Mouse (Mus musculus): ENCODE measurements around the gene Aspg. TPM values are rescaled to one million over a fixed set of nuclear protein-coding genes. Genes with fewer than 3 reads are reported as not detected.

Aspg gene
- 0.36 and 0.81 TPM in 2 replicates for polyA plus RNA-seq (2015; fragmentation: Nextera tagmentation; extraction: Ambion mirVana)

DNA sequence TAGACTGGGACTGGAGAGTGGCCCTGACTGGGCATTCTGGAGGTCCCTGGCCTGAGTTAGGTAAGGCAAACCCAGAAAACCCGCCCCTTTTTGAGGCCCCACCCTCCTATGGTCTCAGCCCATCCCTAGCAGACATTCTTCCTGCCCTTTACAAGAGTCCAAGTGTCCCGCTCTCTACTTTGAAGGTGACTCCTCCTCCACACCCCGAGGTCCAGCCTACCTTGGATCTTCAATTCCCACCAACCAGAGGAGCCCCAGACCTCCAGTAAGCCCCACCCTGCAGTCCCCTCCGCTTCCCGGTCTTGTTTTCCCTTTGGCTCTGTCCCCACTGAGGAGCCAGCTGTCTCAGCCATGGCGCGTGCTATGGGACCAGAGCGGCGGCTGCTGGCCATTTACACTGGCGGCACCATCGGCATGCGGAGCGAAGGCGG lies at the start of gene Aspg:
TSS of gene Aspg (plus strand) at position 139 of the 431 bp plus-strand sequence.

GRCm38 (mm10) chr12:112145875-112146651 lies 39.6 kb downstream of the Aspg start, which contains the start of gene Kif26a:
Gene Kif26a, plus strand, starts transcription at chr12:112146208.

MicroRNAs encoded within 50 kb of the gene (microRNA counts, 519-probe panel; counts per million panel counts)
- microRNA mmu-miR-203, result 4,206 counts per million, percentile 80 among the panel's probes with 10 or more counts

Small RNA genes lying within 50 kb of the gene (microRNA-seq; reads per million reads assigned to microRNA genes)
- gene Mir203, result 7,492 reads per million, percentile 93 among the genes with 10 or more reads in this experiment
- gene Mir3073a, result not detected
- not detected for gene Mir3073b

Other genes with a start within 250 kb of the Aspg start
- gene Ppp1r13b, start 198.6 kb upstream of the Aspg start, polyA plus RNA-seq (2015; fragmentation: Nextera tagmentation; extraction: Ambion mirVana), result 13.7 and 16.1 TPM in 2 replicates
- gene Atp5mpl, start 139.7 kb upstream of the Aspg start, polyA plus RNA-seq (2015; fragmentation: Nextera tagmentation; extraction: Ambion mirVana), result 844 and 853 TPM in 2 replicates
- not detected in 2 replicates for gene Tdrd9, start 135.1 kb upstream of the Aspg start, polyA plus RNA-seq (2015; fragmentation: Nextera tagmentation; extraction: Ambion mirVana)
- gene Rd3l, start 125.4 kb upstream of the Aspg start, polyA plus RNA-seq (2015; fragmentation: Nextera tagmentation; extraction: Ambion mirVana), result not detected in 2 replicates
- gene Kif26a, start 39.5 kb downstream of the Aspg start, polyA plus RNA-seq (2015; fragmentation: Nextera tagmentation; extraction: Ambion mirVana), result 1.6 and 2.5 TPM in 2 replicates